Mouse (Mus musculus) brain, embryonic 14.5 days (tissue): ENCODE measurements around the gene Krt80.

Experiments
- CTCF ChIP-seq: fragments of 200-500 bp; IDR thresholded peaks from 2 replicates; pipeline ENCODE4 v1.5.1; 2012; ENCODE audit warnings: inconsistent platforms, mild to moderate bottlenecking, moderate library complexity, borderline replicate concordance; ENCODE audit not compliant: insufficient read depth, insufficient read length; ENCODE audit errors: extremely low read depth
- POLR2A ChIP-seq: fragments of 200-500 bp; IDR thresholded peaks from 2 replicates; pipeline ENCODE4 v1.6.1; 2012; ENCODE audit warnings: mild to moderate bottlenecking, inconsistent platforms, borderline replicate concordance; ENCODE audit not compliant: poor library complexity, insufficient read depth, insufficient read length, severe bottlenecking; ENCODE audit errors: extremely low read depth

- no peak for TF ChIP-seq CTCF
- no peak for TF ChIP-seq POLR2A
These were observed 43.9 kb downstream of the Krt80 start for GRCm38 (mm10) chr15:101325991-101326534.
